Mouse (Mus musculus): ENCODE data around the gene Riox2. TPM values are rescaled to one million over a fixed set of nuclear protein-coding genes. Genes with fewer than 3 reads are reported as not detected.

The Riox2 gene
- total RNA-seq, 2 experiments from 2014 or later: 13.8 to 17.2 TPM

DNA sequence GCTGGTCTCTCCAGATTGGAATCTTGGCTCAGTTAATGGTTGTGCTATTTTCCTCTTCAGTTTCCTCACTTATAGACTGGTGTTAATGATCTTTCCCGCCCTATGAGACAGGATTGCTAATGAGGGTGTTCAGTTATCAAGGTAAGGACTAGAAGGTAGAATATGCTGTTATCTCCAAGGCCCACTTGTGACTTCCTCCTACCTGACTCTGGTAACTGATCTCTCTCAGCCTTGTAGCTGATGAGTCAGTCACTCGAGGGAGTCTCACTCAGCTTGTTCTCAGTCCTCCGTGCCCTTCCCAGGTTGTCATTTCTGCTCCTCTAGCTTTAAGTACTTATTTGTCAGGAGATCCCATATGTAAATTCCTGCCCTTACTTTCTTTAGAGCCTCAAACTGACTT, 6.4 kb downstream of the Riox2 start:
- Histone ChIP-seq H3K27ac (no peak overlapping the region), H3K4me3 (no peak overlapping the region)
- TF ChIP-seq CTCF (conservative IDR thresholded peaks at IDR 0.05): no peak
- DNase-seq (ENCODE audit: low spot score in 2 of 2): no peak

DNA sequence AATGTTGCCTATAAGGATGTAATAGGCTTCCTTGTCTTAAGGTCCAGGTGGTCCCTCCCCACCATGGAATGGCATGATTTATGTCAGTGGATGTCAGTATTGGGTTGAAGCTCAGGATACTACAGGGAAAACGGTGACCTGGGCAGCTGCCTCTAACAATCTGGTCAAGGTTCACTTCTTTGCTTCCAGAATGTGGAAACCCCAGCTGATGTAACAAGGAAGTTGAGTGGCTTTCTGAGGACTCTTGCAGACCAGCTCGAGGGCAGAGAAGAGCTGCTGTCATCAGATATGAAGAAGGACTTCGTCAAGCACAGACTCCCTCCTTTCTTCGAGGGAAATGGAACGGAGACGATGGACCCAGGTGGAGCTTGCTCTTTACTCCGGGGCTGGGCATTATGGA, 15.7 kb downstream of the Riox2 start:
- no peak for TF ChIP-seq CTCF (conservative IDR thresholded peaks at IDR 0.05)

DNA sequence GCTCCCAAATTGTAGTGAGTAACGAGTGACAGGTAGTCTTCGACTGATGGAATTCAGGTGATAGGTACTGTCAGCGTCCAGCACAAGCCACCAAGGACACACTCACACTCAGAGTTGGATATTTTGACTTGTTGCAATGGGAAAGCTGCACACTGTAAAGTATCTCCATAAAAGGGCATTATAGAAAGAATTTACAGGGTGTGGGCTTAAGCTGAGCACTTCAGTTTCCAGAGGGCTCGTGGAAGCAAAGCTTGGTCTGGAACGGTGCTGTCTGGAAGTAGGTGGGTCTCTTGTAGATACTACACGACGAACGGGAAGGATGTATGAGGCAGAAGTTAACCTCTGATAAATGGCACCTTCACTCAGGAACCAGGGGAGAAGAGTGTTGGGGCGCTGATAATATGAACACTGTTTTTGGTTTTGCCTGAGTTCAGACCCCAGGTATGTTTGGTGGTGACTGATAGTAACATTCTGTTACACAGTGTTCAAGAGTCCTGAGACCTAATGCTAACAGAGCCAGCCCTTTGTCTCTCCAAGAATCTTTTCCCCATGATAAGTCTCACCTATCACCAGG, 16.5 kb downstream of the Riox2 start:
- no peak for DNase-seq (ENCODE audit: low spot score in 2 of 2)
- H3K27ac ChIP-seq: no peak overlapping the region
- TF ChIP-seq CTCF (conservative IDR thresholded peaks at IDR 0.05): no peak
- H3K4me3 ChIP-seq: no peak overlapping the region

More for the DNA sequence above, 15.7 kb downstream of the Riox2 start:
- no peak for DNase-seq (ENCODE audit: low spot score in 2 of 2)
- Histone ChIP-seq H3K27ac (no peak overlapping the region), H3K4me3 (no peak overlapping the region)

DNA sequence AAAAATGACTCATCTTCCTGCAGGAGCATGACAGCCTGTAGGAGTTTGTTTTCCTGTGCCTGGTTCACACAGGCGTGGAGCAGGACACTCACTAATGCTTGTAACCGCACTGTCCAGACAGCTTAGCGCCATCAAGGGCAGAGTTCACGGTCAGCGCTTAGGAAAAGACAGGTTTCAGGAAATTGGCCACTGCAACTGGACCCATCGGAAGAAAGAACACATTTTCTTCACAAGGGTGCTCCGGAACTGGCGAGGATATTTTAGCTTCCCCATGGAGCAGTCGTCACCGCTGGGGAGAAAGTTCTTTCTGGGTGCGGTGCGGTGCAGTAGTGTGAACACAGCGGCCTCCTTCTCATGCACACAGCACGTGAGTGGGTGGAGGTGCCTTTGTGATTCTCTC, 21.6 kb downstream of the Riox2 start:
- Histone ChIP-seq H3K27ac (no peak overlapping the region), H3K4me3 (no peak overlapping the region)
- DNase-seq (ENCODE audit: low spot score in 2 of 2): no peak
- no peak for TF ChIP-seq CTCF (conservative IDR thresholded peaks at IDR 0.05)

DNA sequence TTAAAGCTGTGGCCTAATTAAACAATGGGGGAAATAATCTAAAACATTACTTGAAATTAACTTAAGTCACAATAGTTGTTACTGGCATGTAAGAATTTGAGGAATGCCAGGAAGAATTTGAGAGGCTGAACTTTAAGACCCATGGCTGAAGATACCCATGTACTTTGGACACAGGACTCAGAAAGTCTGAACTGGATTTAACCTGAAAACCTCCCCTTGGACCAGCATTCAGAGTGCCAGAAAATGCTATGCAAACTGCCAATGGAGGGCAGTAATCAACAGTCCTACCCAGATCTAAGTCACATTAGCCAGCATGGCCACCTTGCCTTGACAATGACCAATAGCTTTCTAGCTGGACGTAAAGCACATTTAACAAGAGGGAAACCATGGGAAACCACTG, 26.4 kb downstream of the Riox2 start:
- TF ChIP-seq CTCF (conservative IDR thresholded peaks at IDR 0.05): no peak

DNA sequence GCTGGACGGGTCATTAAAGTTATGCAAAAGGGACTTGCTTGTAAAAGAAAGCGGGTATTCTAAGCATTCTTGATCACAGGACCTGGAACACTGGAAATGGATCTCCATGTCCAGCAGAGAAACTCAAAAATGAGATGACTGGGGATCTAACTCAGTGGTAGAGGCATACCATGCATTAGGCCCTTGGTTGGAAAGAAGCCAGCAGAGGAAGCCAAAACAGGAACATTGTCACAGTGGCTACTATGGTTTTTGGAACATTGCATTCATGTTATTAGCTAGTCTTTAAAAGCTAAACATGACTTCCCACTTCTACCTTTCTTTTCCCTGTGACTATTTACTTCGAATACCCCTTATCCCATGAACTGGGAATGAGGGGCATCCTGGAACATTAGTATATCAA, 27.6 kb downstream of the Riox2 start:
- no peak overlapping the region for H3K27ac ChIP-seq
- H3K4me3 ChIP-seq: no peak overlapping the region
- no peak for DNase-seq (ENCODE audit: low spot score in 2 of 2)
- no peak for TF ChIP-seq CTCF (conservative IDR thresholded peaks at IDR 0.05)

More for the DNA sequence above, 26.4 kb downstream of the Riox2 start:
- DNase-seq (ENCODE audit: low spot score in 2 of 2): no peak
- Histone ChIP-seq H3K27ac (no peak overlapping the region), H3K4me3 (no peak overlapping the region)

DNA sequence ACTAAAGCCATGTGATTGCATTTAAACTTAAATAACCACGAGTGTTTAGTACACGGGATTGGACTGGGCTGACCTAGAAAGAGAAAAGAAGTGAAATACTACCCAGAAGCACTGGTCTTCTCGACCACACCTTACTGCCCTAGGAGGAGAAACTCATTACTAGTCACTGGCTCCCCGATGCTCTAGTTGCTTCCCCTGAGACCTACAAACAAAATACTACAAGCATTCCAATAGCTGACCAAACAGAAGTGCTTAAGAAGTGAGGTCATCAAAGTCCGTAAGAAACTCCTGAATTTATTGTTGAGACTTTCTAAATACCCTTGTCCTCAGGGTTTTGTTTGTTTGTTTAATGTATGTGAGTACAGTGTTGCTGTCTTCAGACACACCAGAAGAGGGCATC, 38.3 kb downstream of the Riox2 start:
- no peak overlapping the region for H3K4me3 ChIP-seq
- TF ChIP-seq CTCF (conservative IDR thresholded peaks at IDR 0.05): no peak
- H3K27ac ChIP-seq: no peak overlapping the region
- no peak for DNase-seq (ENCODE audit: low spot score in 2 of 2)

DNA sequence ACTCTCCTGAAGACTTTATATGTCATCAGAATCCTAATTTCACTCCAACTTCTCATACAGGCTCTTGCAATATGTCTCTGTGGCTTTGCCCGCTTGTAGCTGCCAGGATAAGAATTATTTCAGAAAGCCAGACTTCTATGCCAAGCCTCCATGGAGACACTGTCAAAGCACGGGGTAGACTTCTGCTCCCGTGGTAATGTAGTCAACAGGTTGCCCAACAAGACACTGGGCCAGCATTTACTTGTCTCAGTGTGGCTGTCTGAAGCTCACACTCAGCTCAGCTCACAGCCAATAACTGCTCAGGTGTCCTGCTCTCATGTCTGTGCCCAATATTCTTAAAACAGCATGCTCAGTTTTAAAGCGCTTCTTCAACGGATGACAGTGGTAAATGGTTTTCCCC, 43.6 kb downstream of the Riox2 start:
- Histone ChIP-seq H3K27ac (no peak overlapping the region), H3K4me3 (no peak overlapping the region)
- TF ChIP-seq CTCF (conservative IDR thresholded peaks at IDR 0.05): no peak
- no peak for DNase-seq (ENCODE audit: low spot score in 2 of 2)

DNA sequence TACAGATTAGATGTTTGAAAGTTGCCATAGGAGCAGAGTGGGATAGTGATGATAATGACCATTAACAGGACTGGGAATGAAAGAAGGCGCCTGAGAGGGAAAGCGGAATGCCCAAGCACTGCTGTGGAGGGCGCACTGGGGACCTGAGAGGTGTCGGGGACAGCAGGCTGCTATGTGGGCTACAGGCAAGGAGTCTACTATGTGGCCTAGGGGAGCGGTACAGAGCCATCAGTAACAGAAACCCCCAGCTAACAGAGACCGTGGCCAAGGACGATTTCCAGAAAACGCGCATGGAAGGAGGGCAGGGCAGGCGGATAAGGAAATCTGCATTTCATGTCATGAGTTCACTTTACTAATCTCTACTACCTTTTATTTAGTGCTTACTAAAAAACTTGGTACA, 45.4 kb downstream of the Riox2 start:
- no peak for DNase-seq (ENCODE audit: low spot score in 2 of 2)
- H3K4me3 ChIP-seq: no peak overlapping the region
- no peak overlapping the region for H3K27ac ChIP-seq
- TF ChIP-seq CTCF (conservative IDR thresholded peaks at IDR 0.05): no peak

DNA sequence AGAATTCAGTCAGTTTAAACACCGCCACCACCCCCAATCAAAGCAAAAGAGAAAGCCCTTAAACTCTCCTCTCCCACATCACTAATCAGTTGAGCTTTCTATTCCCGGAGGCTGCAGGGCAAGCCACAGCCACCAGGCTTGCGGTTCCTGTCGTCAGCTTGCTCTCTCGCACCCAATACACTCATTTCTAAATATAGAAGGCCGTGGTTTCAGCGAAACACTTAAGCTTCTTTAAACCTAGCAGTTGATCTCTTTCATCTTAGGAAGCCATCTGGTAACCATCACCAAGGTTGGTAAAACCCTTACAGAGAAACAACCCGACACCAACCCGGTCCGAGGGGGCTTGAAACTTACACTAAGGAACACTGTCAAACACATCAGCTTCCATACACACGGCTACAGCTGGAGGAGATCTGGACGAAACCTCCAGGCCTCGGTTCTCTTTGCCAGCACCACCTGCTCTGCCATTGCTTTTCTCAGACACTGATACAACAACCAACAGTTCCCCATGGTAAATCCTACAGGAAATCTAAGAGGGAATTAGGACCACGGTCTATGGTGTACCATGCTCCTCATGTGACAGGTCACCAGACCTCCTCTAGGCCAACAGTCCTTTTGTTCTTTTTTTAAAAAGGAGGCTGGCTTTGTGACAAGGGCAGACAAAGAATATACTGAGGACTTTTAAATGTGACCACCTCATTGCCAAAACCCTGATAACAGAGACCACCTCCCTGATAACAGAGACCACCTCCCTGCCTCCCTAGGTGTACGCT, 46.1 kb downstream of the Riox2 start:
- Histone ChIP-seq H3K27ac (no peak overlapping the region), H3K4me3 (no peak overlapping the region)
- no peak for TF ChIP-seq CTCF (conservative IDR thresholded peaks at IDR 0.05)
- no peak for DNase-seq (ENCODE audit: low spot score in 2 of 2)

DNA sequence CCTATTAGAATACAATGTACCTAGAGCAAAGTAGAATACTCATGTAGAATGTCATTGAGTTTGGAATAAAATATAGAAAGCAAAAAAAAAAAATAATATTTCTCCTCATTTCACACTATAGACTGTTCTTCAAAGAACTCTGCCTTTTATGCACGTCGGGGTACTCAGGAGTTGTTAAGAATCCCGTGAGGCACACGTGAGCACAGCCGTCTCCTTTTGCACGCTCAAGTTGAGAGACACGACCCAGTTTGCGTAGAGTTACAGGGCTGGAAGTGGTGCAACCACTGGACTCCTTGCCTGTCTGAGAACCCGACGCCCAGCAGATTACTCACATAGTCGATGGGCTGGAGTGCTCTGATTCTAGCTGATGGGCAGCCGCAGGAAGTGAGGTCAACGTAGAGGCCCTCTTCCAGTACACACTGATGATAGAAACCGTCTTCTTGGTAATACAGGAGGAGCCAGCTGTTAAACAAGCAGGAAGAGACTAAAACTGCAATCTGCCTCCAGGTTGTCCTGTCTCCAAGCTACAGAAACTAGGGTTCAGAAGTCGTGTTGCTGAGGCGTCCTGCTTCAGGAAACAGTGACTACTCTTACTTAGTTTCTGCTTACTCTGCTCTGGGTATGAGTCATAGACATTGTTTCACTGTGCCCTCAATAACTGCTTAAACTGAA, 50.3 kb downstream of the Riox2 start:
- no peak overlapping the region for H3K27ac ChIP-seq
- DNase-seq (ENCODE audit: low spot score in 2 of 2): no peak
- no peak for TF ChIP-seq CTCF (conservative IDR thresholded peaks at IDR 0.05)

DNA sequence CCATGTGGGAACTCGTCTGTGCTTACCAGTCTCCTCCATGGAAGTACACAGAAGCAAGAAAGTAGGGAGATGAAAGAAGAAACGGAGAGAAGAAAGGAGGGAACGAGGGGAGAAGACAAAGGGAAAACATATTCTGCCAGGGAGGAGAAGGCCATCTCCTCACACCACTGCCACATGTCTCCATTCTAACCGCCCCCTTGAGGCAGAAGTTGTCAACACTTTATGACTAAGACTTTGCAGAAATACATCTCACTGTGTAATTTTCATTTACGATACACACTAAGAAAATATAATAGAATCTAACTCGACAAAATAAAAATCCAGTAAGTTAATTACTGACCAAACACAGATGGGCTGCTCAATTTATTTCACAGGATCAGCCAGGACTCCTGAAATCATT, 55.4 kb downstream of the Riox2 start:
- no peak for DNase-seq (ENCODE audit: low spot score in 2 of 2)

More for the DNA sequence above, 50.3 kb downstream of the Riox2 start:
- H3K4me3 ChIP-seq: no peak overlapping the region

DNA sequence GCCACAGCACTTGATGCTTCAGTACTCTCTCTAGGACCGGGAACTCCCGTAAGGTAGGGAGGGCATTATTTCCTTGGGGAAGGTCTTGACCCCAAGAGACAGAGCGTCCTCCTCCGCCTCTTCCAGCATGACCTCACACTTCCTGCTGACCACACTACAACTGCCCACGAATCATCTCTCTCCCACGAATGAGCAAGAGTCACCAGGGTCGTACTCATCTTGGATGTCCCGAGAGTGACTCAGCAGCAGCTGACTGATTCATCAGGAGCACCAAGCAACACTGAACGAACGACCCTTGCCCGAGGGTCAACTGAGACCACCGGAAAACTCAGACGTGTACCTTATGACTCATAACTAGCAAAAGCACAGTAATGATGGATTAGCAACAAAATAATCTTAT, 58.0 kb downstream of the Riox2 start:
- DNase-seq (ENCODE audit: low spot score in 2 of 2): no peak
- TF ChIP-seq CTCF (conservative IDR thresholded peaks at IDR 0.05): no peak
- Histone ChIP-seq H3K27ac (no peak overlapping the region), H3K4me3 (no peak overlapping the region)

More for the DNA sequence above, 55.4 kb downstream of the Riox2 start:
- H3K27ac ChIP-seq: no peak overlapping the region
- H3K4me3 ChIP-seq: no peak overlapping the region
- peak; percentile 36 for TF ChIP-seq CTCF (conservative IDR thresholded peaks at IDR 0.05)

All from layer of hippocampus, adult 2 months (tissue).